Mouse (Mus musculus): Measurements from ENCODE around the gene Pou2f1. TPM values are rescaled to one million over a fixed set of nuclear protein-coding genes. Genes with fewer than 3 reads are reported as not detected.

Pou2f1 gene
- polyA plus RNA-seq (2015; fragmentation: Nextera tagmentation; extraction: Ambion mirVana) = 8.1 and 11.2 TPM in 2 replicates

DNA sequence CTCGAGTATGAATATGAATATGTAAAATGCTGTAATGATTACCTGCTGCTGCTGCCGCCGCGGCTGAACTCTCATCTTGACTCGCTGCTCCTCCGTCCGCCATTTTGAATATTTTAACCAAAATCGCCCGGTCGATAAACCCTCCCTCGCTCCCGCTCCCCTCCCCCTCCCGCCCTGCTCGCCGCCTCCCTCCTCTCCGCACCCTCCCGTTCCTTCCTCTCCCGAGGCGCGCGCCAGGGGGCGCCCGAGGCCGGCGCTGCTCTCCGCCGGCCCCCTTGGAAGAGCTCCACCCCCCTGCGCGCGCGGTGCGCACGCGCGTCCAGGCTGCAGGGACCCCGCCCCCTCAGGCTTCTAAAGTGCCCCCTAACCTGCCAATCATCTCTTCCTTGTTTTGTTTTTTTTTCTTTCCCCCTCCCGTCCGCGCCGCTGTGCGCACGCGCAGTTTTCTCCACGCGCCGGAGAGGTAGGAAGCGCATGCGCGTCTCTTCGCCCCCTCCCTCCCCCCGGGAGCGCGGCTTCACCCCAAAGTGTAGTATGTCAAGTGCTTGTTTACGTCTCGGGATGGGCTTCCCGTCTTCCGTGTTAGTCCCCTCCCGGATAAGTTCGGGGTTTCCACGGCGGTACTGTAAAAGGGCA lies at the start of gene Pou2f1:
Gene Pou2f1 (minus strand): TSS at position 159 of the 636 bp plus-strand sequence.

Other genes with a start within 250 kb of the Pou2f1 start
- gene Creg1, start 238.9 kb downstream of the Pou2f1 start, polyA plus RNA-seq (2015; fragmentation: Nextera tagmentation; extraction: Ambion mirVana) = 117 and 121 TPM in 2 replicates
- 0.25 and 0.65 TPM in 2 replicates for gene Cd247, start 214.0 kb downstream of the Pou2f1 start, polyA plus RNA-seq (2015; fragmentation: Nextera tagmentation; extraction: Ambion mirVana)
- gene Dusp27, start 125.2 kb upstream of the Pou2f1 start, polyA plus RNA-seq (2015; fragmentation: Nextera tagmentation; extraction: Ambion mirVana) = 0.19 and 0.48 TPM in 2 replicates
- gene Gpa33, start 127.6 kb upstream of the Pou2f1 start, polyA plus RNA-seq (2015; fragmentation: Nextera tagmentation; extraction: Ambion mirVana) = 0.54 and 0.58 TPM in 2 replicates
- gene Mael, start 236.1 kb upstream of the Pou2f1 start, polyA plus RNA-seq (2015; fragmentation: Nextera tagmentation; extraction: Ambion mirVana) = not detected in 2 replicates